Mouse (Mus musculus) megakaryocyte, embryonic 14.5 days (primary cell): ENCODE measurements around the gene Tspan4.

ENCODE experiments used
- FLI1 ChIP-seq: IDR thresholded peaks from 2 replicates; pipeline ENCODE4 v1.6.1; 2012; ENCODE audit warnings: low read length, inconsistent platforms, mixed read lengths
- GATA1 ChIP-seq: IDR thresholded peaks from 3 replicates; pipeline ENCODE4 v1.6.1; 2012; ENCODE audit warnings: mixed read lengths, low read length, inconsistent platforms, borderline replicate concordance

- TF ChIP-seq GATA1: no peak
- TF ChIP-seq FLI1: no peak
Observed at GRCm38 (mm10) chr7:141465388-141466044, 9.5 kb upstream of the Tspan4 start.
